ENCODE assay signal across 9 mouse cellular contexts in genomic region chr19:24555904-24556584, GRCm38 (mm10). TPM values are rescaled to one million over a fixed set of nuclear protein-coding genes. Genes with fewer than 3 reads are reported as not detected.
A peak's percentile ranks its signal among the peaks of the same experiment; 100 is the strongest.
DNase-seq lines count a peak whose midpoint lies in the region; ATAC-seq and TF ChIP-seq lines count a peak whose summit lies in the region.
"Had no signal": no experiment of that assay in that cellular context is flagged by ENCODE, and none has a peak within 500 bp of the region (broad histone marks: within the 10 kb centered on the region; RNA-seq: fewer than 3 reads in every experiment).

No protein-coding gene starts in this region.

- no peak for TF ChIP-seq CTCF in cortical plate, adult 2 months (IDR thresholded peaks at IDR 0.05; ENCODE audit: extremely low read depth, insufficient read depth, low read length)

- DNase-seq in gastrocnemius, postnatal 14 days = peak; percentile 55
- peak; percentile 60 to 68 for DNase-seq in left cerebral cortex, postnatal 25 days (ENCODE audit: low spot score in 2 of 2)
- peak; percentile 73 for DNase-seq in mesoderm, embryonic 11.5 days (ENCODE audit: low read depth, low spot score)
- peak; percentile 53 for DNase-seq in right cerebral cortex, postnatal 14 days
- peak; percentile 47 to 64 for DNase-seq in urinary bladder, postnatal 36 days (ENCODE audit: low spot score in 2 of 2)

- no peaks in the 10 kb centered on the region; the same call in 1 of the 2 replicates for H3K4me1 ChIP-seq in cortical plate, adult 2 months (ENCODE audit: control insufficient read depth, insufficient read depth, low read length)

- intact Hi-C loops in gastrocnemius, postnatal 14 days (cut with DNase I; ENCODE audit: low total_unique reads) = no loop called here
- intact Hi-C loops in left cerebral cortex, postnatal 25 days (cut with DNase I) = loop anchor here (1.0 to 5.0 kb wide), 3 partner anchors 66 to 255 kb away; no protein-coding TSS in a partner anchor

- peak overlapping the region; percentile 69 for H3K4me3 ChIP-seq in cortical plate, adult 2 months (ENCODE audit: insufficient read depth, low read length)

- peak; percentile 19; the same call in 1 of the 2 replicates for TF ChIP-seq POLR2A in cortical plate, adult 2 months (IDR thresholded peaks at IDR 0.05; ENCODE audit: extremely low read depth, insufficient read depth, low read length)

- peak; percentile 53 for ATAC-seq in activated CD4-positive, CD25-positive, alpha-beta regulatory T cell, adult 4 months
- ATAC-seq in inflammation-experienced regulatory T-cells, adult 6 months = peak; percentile 54

- H3K27ac ChIP-seq in cortical plate, adult 2 months (ENCODE audit: insufficient read depth, low read length) = 0 out of 2 replicates have a peak overlapping the region, but pooled peaks have one; percentile 61
- H3K27ac ChIP-seq: macrophage had no signal

RNA-seq across cellular contexts. Expression of gene Pip5k1b, which starts 0.4 kb away (rescaled TPM):
- 1 to 10 TPM; 5.7 to 6.2 TPM for polyA plus RNA-seq in activated CD4-positive, CD25-positive, alpha-beta regulatory T cell, adult 4 months (2017; shearing (Covaris generic))
- polyA plus RNA-seq in cortical plate, adult 2 months (2012; rRNA removed) = 11.9 and 15.4 TPM in 2 replicates
- total RNA-seq in gastrocnemius, postnatal 14 days (2021) = 1 to 10 TPM in 1 of 2 experiments, under 1 TPM in 1; 0.51 to 1.0 TPM
- polyA plus RNA-seq in inflammation-experienced regulatory T-cells, adult 6 months (2017; shearing (Covaris generic)) = 1 to 10 TPM in 2 of 3 experiments, under 1 TPM in 1; 0.36 to 9.4 (median 6.9) TPM
- 10 to 100 TPM; 27.5 to 30.1 TPM for total RNA-seq in left cerebral cortex, postnatal 25 days (2021)

Comparison
In these comparisons a context has a peak if more than half of its experiments do, and no peak if none do; other contexts are left out.
1. Peak in every context shown above with its lines: DNase-seq, ATAC-seq, H3K4me3 ChIP-seq and H3K27ac ChIP-seq.